Mouse (Mus musculus): ENCODE measurements around the gene Tdrkh.

DNA sequence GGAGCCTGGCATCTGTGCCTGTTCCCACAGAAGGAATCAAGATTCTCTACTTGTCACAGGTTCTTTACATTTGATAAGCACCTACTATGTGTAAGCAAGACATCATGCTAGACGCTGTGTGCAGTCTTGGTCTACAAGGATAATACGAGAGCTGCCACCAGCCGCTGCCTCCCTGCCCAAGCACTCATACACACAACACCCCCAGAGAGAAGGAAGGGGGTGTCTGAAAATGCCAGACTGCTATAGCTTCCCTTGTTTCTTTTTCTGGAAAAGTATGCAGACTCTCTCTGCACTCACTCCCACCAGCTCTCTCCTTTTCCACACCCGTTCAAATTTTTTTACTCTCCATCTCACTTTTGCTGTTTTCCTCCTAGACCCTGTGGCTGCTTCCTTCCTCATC, 64.4 kb downstream of the Tdrkh start:
- TF ChIP-seq CTCF (IDR thresholded peaks at IDR 0.05; ENCODE audit: low read depth, low read length) = no peak
- TF ChIP-seq POLR2A (IDR thresholded peaks at IDR 0.05; ENCODE audit: insufficient read depth, low read length) = no peak
